Comparison of ENCODE assay signal across 21 mouse cellular contexts in genomic region chr12:44796847-44797246, GRCm38 (mm10).
"Had no signal": no experiment of that assay in that cellular context is flagged by ENCODE, and none has a peak within 500 bp of the region (broad histone marks: within the 10 kb centered on the region; RNA-seq: fewer than 3 reads in every experiment).

No protein-coding gene starts in this region.

- ATAC-seq: liver, postnatal 0 days; lung, postnatal 0 days; midbrain, embryonic 16.5 days had no signal

- H3K36me3 ChIP-seq: liver, embryonic 15.5 days; lung, embryonic 15.5 days; midbrain, embryonic 10.5 days; midbrain, embryonic 12.5 days; neural tube, embryonic 12.5 days had no signal

- H3K9me3 ChIP-seq: liver, embryonic 15.5 days; lung, embryonic 15.5 days; midbrain, embryonic 10.5 days; midbrain, embryonic 12.5 days; neural tube, embryonic 12.5 days had no signal

- H3K27me3 ChIP-seq: liver, embryonic 15.5 days; lung, embryonic 15.5 days; midbrain, embryonic 12.5 days; neural tube, embryonic 12.5 days had no signal

- DNase-seq: liver, postnatal 0 days; lung, adult 2 months; lung, postnatal 14 days; lung, postnatal 36 days; midbrain, embryonic 14.5 days; retina, postnatal 1 day; right cerebral cortex, adult 18-20 months; right cerebral cortex, postnatal 25 days; right cerebral cortex, postnatal 4 days; spleen, adult 18-20 months; thymus, adult 18-20 months; thymus, postnatal 14 days; thymus, postnatal 36 days had no signal

- H3K4me2 ChIP-seq: liver, embryonic 15.5 days; lung, embryonic 15.5 days; midbrain, embryonic 12.5 days; neural tube, embryonic 12.5 days had no signal

- H3K27ac ChIP-seq: liver, embryonic 15.5 days; lung, embryonic 15.5 days; midbrain, embryonic 10.5 days; midbrain, embryonic 12.5 days; neural tube, embryonic 12.5 days had no signal

- H3K4me3 ChIP-seq: liver, embryonic 15.5 days; lung, embryonic 15.5 days; midbrain, embryonic 10.5 days; midbrain, embryonic 12.5 days; myocyte; neural tube, embryonic 12.5 days had no signal

- H3K9ac ChIP-seq: liver, embryonic 15.5 days; liver, postnatal 0 days; lung, embryonic 15.5 days; midbrain, embryonic 12.5 days; neural tube, embryonic 12.5 days had no signal

- H3K4me1 ChIP-seq: liver, embryonic 15.5 days; lung, embryonic 15.5 days; midbrain, embryonic 10.5 days; midbrain, embryonic 12.5 days; neural tube, embryonic 12.5 days had no signal
